Mouse (Mus musculus): ENCODE data around the gene Afg3l1.
"Not testable (repeated sequence)": the region's sequence is repeated elsewhere in the genome, so short reads cannot be mapped to it uniquely, and the experiment has no call there.

Gene Afg3l1

GRCm38 (mm10) chr8:123477737-123478258 is at the start of gene Afg3l1:
Afg3l1 (plus strand) TSS chr8:123477903.
- peak; percentile 90 to 91 for DNase-seq (ENCODE audit: low spot score in 2 of 2)

- no peak for DNase-seq (ENCODE audit: low spot score in 2 of 2)
Measured at GRCm38 (mm10) chr8:123428343-123428893, 49.3 kb upstream of the Afg3l1 start.

- no peak for DNase-seq (ENCODE audit: low spot score in 2 of 2)
Measured at GRCm38 (mm10) chr8:123428939-123429721, 48.6 kb upstream of the Afg3l1 start.

GRCm38 (mm10) chr8:123429722-123430013 is 48.0 kb upstream of the Afg3l1 start:
- DNase-seq (ENCODE audit: low spot score in 2 of 2): not testable (repeated sequence)

- DNase-seq (ENCODE audit: low spot score in 2 of 2): not testable (repeated sequence)
Measured at GRCm38 (mm10) chr8:123430936-123431335, 46.8 kb upstream of the Afg3l1 start.

- no peak for DNase-seq (ENCODE audit: low spot score in 2 of 2)
Measured at GRCm38 (mm10) chr8:123431616-123432365, 45.9 kb upstream of the Afg3l1 start.

- no peak for DNase-seq (ENCODE audit: low spot score in 2 of 2)
Measured at GRCm38 (mm10) chr8:123432381-123432780, 45.3 kb upstream of the Afg3l1 start.

GRCm38 (mm10) chr8:123433241-123433974 is 44.3 kb upstream of the Afg3l1 start:
- DNase-seq (ENCODE audit: low spot score in 2 of 2): not testable (repeated sequence)

- DNase-seq (ENCODE audit: low spot score in 2 of 2): no peak
Measured at GRCm38 (mm10) chr8:123441788-123442187, 35.9 kb upstream of the Afg3l1 start.

- DNase-seq (ENCODE audit: low spot score in 2 of 2): no peak
Measured at GRCm38 (mm10) chr8:123442351-123442750, 35.4 kb upstream of the Afg3l1 start.

GRCm38 (mm10) chr8:123442871-123443575 is 34.7 kb upstream of the Afg3l1 start:
- DNase-seq (ENCODE audit: low spot score in 2 of 2): peak; percentile 83 to 89

- DNase-seq (ENCODE audit: low spot score in 2 of 2): no peak
Measured at GRCm38 (mm10) chr8:123443576-123443921, 34.2 kb upstream of the Afg3l1 start.

- DNase-seq (ENCODE audit: low spot score in 2 of 2): no peak
Measured at GRCm38 (mm10) chr8:123444131-123444530, 33.6 kb upstream of the Afg3l1 start.

GRCm38 (mm10) chr8:123445981-123446380 is 31.7 kb upstream of the Afg3l1 start:
- no peak for DNase-seq (ENCODE audit: low spot score in 2 of 2)

- DNase-seq (ENCODE audit: low spot score in 2 of 2): no peak
Measured at GRCm38 (mm10) chr8:123446799-123447198, 30.9 kb upstream of the Afg3l1 start.

GRCm38 (mm10) chr8:123450783-123451182 is 26.9 kb upstream of the Afg3l1 start:
- DNase-seq (ENCODE audit: low spot score in 2 of 2): no peak

- not testable (repeated sequence) for DNase-seq (ENCODE audit: low spot score in 2 of 2)
Measured at GRCm38 (mm10) chr8:123451747-123452146, 26.0 kb upstream of the Afg3l1 start.

- DNase-seq (ENCODE audit: low spot score in 2 of 2): no peak
Measured at GRCm38 (mm10) chr8:123452149-123452548, 25.6 kb upstream of the Afg3l1 start.

- DNase-seq (ENCODE audit: low spot score in 2 of 2): no peak
Measured at GRCm38 (mm10) chr8:123453291-123453690, 24.4 kb upstream of the Afg3l1 start.

- no peak for DNase-seq (ENCODE audit: low spot score in 2 of 2)
Measured at GRCm38 (mm10) chr8:123453951-123454350, 23.8 kb upstream of the Afg3l1 start.

GRCm38 (mm10) chr8:123454559-123454958 is 23.1 kb upstream of the Afg3l1 start:
- DNase-seq (ENCODE audit: low spot score in 2 of 2): no peak
